Mouse (Mus musculus): ENCODE results near the gene Rtn2.

Gene Rtn2

DNA sequence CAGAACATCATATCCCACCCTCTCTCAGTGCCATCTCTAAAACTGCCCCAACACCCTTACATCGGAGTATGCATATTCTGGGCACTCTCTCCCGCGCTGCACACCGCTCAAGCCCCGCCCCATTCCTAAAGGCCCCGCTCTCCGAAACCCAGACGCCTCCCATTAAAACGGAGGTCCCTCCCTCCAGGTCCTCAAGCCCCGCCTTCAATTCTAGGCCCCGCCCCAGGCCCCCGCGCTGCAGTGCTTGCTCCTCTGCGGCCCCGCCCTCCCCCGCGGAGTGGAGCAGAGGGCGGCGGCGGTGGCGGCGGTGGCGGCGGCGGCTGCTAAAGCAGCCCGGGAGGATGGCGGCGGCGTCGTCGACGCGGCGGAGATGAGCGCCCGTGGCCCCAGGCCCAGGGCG lies at the start of gene Rtn2:
Rtn2 (plus strand) TSS at position 240 of the 400 bp plus-strand sequence.
- DNase-seq: peak; percentile 89

DNA sequence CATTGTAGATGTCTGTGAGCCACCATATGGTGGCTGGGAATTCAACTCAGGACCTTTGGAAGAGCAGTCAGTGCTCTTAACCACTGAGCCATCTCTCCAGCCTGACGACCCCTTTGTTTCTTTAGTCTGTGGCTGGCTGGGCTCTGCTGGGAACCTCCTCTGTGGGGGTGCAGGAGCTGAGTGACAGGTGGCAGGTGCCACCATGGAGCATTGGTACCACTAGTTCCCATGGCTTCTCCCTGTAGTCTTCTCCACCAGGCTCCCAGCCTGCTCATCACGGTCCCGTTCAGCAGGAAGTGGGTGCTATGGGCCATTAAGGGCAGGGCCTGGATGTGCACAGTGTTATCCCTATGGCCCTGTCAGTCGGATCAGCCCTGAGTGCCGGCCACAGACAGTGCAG lies 47.8 kb upstream of the Rtn2 start:
- no peak for DNase-seq

DNA sequence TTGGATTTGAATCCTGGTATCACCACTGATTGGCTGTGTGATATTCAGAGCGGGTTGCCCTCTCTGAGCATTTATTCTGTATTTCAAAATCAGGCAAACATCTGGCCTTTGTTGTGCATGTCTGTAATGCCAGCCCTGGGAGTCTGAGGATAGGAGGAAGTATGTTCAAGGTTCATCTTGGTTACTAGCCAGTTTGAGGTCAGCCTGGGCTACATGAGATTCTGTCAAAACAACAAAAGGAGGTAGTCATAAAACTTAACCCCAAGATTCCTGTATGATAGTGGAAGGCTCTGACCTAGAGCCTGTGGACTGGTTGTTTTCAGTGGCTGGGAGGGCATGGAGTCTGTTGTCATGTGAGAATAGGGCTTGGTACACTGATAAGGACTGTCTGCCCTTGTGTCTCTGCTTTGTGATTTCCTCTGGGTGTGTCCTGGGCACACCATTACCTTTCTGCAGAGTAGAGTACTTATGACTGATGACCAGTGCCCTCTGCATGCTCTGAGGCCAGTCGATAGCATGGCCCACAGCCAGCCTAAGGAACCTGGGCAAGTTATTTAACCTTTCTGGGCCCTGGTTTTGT lies 47.2 kb upstream of the Rtn2 start:
- DNase-seq: no peak

DNA sequence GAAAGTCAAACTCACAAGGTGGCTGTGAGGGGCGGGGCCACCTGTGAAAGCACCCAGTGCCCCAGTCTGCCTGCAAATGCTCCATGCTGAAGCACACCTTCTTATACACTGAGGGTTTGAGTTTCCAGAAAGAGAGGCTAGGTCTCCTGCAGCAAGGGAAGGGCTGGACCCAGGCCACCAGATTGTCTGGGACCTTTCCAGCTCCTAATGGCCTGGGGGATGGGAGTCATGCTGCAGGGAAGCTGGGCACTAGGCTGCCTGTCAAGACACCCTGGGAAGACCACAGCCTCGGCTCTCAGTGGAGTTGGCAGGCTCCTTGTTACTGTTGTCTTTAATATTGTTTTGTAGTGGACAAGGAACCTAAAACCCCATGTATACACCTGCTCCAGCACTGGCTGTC lies 46.0 kb upstream of the Rtn2 start:
- no peak for DNase-seq

DNA sequence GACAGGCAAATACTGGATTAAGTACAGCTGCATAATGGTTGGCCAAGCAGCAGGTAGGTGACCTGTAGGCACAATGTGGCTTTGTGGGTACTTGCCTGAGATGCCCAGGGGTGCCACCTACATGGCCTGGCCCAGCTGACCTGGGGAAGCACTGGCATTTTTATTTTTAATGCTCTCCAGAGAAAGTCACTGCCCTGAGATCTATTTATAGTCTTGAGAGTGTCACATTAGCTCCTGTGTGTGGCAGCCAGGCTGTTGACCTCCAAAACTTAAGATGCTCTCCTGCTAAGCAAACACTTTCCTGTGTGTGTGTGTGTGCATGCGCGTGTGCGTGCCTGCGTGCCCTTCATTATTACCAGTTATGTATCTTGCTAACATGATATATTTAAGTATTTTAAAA lies 44.1 kb upstream of the Rtn2 start:
- DNase-seq: no peak

DNA sequence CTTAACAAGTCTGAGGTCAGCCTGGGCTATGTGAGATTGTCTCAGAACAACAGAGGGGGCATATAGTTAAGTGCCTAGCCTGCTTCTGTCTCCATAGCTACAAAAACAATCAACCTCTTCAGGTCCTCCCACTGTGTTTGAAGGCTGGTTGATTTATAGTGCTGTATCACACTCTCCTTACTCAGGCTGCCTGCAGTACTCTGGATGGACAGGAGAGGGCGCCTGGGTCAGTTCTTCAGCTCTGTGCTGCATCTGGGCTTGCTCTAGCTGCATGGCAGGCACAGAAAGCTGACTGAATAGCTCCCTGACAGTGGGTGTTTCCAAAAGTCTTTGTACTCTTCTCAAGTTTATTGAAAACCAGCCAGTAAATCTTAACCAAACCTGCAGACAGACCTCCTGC lies 43.0 kb upstream of the Rtn2 start:
- peak; percentile 90 for DNase-seq

DNA sequence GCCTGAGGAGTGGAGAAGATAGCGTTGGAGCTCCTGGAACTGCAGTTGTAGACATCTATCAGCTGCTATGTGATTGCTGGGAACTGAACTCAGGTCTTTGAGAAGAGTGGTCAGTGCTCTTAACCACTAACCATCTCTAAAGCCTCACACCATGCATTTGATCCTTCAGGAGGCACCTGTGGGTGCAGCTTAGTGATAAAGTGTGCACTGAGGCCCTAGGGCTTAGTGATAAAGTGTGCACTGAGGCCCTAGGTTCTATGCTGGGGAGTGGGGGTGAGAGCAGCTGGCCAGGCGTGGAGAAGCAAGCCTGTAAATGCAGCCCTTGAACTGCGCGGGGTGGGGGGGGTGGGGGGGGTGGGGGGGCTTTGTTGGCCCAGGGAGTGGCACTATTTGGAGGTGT lies 42.4 kb upstream of the Rtn2 start:
- DNase-seq: no peak

DNA sequence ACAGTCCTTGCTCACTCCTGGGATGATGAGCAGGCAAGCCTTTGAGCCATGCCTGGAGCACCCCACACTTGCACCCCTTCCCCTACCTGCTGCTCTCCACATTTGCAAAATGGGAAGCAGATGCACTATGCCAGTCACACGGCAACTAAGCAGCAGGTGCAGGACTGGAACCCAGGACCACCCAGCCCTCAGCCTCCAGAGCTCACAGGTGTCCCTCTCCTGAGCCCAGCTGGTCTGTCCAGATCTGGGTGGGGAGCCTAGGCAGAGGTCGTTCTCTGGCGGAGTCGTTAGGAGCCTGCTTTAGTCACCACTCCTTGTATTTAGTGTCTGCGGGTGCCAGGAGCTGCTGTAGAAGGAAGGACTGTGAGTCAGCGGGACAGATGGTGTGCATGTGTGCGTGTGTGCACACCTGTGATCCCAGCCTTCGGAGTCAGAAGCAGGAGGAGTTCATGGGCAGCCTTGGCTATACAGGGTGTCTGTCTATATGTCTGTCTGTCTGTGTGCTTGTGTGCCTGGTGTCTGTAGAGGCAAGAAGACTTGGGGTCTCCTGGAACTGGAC lies 41.4 kb upstream of the Rtn2 start:
- peak; percentile 51 for DNase-seq

DNA sequence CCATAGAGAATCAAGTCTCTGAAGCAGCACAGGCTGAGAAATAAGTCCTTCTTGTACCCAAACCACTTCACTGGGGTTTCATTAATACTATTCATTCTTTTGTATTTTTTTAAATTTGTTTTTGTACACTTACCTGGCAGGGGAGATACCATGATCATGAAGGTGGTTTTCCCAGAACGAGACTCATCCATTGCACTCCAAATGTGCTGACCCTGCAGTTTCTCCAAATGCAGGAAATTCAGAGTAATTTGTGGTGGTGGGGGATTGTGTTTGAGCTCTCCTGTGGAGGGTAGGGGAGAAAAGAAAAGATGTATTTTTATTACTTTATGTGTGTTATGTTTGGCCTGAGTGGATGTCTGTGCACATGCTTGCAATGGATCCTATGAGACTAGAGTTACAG lies 40.4 kb upstream of the Rtn2 start:
- DNase-seq: no peak

DNA sequence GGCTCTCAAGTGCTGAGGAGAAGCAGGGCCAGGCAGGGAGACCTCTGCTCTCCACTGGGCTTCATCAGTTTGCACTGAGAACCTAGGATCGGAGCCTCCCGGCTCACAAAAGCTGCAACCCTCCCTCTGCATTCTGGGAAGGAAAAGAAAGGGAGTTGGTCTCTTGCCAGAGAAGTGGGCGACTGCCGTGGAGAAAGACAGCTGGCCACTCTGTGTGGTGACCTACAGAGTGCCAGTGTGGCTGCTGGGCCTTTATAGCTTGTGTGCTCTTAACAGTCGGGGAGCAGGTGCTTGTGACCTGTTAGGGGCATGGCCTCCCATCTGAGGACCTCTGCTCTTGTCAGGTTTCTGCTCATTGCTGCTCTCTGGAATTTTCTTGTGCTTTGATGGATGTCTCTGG lies 38.6 kb upstream of the Rtn2 start:
- DNase-seq: peak; percentile 46

DNA sequence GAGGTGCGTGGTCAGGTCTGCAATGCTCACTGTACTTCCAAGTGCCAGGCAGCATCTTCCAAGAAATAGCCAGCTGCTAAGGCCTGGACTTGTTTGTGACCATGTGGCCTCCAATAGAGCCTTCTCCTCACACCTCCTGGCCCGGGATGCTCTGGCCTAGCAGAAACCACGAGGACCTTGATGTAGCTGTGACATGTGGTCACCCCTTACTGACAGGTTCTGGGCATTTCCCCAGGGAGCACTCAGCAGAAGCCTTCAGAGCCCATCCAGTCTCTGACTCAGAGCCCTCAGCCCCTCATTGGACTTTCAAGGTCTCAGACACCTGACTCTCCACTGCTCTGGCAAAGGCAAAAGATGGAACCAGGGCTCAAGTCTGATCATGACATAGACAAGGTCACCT lies 37.3 kb upstream of the Rtn2 start:
- DNase-seq: no peak

DNA sequence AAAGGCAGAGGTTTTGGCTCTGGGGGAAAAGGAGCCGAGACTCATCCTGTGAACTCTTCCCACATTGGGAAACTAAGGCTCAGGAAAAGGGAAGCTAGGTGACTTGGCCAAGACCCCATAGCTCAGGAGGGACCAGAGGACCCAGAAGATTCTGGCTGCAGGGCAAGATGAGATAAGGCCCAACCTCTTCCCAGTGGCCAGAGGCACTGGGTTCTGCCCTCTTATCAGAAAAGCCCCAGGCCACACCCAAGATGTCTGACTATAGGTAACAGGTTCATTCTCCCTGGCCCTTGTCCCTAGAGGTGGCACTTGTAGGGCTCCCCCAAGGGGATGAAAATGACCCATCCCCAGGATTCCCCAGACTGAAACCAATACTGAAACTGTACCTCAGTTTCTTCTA lies 35.6 kb upstream of the Rtn2 start:
- DNase-seq: no peak

DNA sequence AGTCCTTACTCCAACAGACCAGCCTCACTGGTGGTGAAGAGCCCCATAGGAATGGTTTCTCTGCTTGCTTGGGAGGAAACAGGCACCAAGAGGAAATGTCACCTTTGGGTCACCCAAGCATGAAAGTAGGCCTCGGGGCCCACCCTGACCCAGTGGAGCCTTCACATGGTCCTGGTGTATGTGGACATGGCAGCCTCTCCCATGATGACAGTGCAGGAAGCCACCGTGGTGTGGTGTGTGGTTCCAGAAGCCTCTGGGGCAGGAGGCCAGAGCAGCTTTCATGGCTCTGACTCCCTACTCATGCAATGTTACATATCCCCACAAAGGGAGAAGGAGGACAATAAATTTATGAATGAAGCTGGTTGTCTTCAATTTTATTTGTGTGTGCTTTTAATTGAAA lies 34.9 kb upstream of the Rtn2 start:
- DNase-seq: no peak

DNA sequence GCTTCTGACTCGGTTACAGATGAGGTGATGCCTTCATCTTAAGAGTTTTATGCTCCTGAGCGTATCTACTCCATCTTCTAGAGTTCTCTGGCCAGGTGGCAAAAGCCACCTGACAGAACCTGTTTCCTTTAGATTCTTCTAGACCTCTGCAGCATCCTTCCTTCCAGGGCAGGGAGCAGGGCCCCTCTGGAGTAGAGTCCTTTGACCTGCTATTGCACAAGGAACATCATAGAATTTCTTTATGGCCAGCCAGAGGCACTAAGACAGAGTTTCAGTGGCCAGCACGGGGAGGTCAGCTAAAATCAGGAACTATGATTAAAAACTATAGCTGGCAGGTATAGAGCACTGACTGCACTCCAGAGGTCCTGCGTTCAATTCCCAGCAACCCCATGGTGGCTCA lies 30.3 kb upstream of the Rtn2 start:
- DNase-seq: no peak

DNA sequence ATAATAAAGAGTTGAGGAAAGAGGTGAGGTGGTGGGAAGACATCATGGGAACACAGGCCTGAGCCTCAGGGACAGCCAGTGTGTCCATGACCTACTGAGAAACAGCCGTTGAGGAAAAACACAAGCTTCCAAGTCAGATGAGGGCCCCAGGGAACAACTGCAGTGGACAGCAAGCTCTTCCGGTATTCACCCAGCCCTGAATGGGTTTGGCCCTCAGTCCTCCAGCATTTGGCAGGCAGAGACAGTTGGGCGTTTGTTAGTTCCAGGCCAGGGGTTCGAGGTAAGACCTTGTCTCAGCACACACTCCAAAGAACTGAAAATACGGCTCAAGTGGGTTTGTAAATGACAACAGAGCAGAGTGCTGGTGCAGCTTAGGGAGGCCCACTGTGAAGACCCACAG lies 29.0 kb upstream of the Rtn2 start:
- DNase-seq: no peak

DNA sequence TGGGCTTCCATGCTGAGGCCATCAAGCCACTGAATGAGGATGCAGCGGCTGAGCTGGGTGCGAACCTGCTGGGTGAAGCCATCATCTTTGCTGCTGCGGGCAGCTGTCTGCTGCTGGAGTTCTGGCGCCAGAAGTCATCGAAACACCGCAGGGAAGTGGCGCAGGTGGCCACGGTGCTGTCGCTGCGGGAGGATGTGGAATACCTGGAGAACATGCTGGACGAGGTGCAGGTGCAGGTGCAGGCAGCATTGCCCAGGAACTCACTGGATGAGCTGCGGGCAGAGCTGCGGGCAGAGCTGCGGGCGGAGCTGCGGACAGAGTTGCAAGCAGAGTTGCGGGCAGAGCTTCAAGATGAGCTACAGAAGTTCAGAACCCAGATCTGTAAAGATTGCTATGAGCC lies 27.0 kb upstream of the Rtn2 start:
- DNase-seq: no peak

DNA sequence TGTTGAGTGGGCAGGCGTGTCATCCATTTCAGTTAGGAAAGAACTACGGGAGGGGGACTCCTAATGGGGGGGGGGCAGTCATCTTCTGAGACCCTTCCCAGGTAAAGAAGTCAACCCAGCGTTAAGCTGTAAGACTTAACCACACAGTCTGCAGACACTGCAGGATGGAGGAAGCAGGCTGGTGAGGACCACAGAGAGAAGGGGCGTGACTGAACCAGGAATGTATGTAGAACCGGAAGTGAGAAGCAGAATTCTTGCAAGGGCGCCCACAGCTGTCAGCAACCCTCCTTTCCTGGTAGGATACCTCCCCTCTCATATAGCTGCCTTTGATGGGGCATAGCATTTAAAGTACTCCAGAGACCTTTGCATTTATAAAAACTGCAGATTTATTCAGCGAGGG lies 25.9 kb upstream of the Rtn2 start:
- DNase-seq: no peak

DNA sequence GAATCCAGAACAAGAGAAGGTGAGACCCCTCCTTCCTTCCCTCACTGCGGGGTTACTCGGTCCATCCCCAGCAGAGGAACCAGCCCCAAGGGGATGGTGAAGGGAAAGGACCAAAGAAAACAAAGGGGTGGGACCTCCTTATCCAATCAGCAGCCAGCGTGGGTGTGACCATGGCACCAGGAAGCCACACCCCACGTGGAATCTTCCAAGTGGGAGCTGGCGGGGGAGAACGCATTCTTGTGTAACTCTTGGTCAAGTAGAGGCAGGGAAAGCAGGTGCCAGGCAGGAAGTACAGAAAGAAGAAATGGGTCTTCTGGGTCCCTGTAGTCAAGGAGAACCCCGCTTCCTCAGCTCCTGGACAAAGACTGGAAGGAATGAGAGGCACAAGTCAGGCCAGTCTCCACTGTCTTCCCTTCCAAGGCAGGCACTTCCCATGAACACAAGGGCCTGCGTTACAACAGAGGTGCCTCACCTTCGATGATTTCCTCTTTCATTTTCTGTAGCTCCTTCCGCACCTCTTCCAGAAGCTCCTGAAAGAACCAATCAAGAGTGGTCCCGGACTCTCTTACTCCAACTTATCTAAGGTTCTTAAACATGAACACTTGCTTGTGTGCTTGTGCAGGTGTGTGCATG lies 24.9 kb upstream of the Rtn2 start:
- peak; percentile 70 for DNase-seq

DNA sequence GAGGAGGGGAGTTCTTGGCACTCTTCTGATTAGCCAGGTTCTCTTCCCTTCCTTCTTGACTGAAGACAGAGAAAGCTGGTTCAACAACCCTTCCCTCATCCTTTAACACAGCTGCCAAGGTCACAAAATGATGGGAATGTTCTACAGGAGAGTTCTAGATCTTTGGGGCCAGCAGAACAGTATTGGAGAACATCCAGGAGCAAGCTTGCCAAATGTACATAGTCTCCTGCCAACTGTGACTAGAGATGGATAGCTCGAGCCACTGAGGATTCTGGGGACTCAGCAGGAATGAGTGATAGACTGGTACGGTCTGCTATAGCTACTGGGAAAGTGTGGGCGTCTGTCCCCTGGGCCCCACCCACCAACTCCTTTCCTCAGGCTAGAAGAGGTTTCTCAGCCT lies 24.1 kb upstream of the Rtn2 start:
- DNase-seq: no peak

DNA sequence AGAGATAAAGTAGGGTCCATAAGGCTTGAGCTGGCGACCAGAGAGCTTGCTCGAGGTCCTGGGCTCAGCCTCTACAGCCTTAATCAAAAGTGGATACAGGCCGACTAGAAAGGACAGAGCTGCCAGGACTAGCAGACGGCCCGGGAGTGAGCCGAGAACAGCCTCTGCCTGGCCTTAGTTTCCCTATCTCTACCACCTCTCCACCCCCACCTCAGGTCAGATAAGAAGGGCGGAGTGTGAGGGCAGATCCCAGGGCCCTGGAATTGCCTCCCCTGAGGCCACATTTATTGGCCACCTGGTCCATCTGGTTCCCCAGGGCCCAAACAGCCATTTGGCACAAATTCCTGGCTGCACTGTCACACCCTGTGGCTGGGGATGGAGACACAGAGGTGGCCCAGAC lies 17.3 kb upstream of the Rtn2 start:
- DNase-seq: no peak

DNA sequence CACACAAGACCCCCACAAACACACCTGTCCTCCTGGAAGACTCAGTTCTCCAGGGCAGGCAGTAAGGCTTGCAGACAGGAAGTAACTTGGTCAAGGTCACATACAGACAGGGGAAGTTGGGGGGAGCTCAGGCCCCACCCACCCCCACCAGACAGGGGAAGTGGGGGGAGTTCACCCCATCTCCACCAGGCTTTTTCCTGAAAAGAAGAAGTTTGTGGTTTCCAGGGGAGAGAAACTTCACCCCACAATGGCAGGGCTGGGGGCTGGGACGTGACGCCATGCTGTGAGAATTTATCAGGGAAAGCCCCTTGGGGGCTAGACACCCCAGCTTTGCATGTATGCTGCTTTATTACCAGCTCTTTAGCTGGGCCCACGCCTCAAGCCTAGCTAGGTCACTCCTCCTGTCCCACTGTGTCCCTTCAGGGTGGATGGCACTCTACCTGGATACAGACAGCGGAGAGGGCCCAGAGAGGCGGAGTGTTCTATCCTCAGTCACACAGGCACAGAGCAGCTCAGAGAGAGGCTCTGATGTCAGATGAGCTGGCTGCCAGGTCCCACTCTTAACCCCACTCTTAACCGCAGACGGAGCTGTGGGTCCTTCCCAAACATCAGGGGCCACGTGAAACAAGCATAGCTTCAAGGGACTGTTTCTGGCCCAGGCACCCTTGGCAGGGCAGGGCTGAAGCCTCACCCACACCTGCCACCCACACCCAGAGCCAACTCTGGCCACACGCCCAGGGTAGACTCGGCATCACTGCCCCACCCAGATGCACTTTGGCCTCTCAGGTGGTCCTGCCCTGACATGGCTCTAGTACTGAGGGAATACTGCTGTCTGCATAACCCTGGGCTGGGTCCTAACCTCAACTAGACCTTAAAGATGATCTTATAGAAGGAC lies 16.2 kb upstream of the Rtn2 start:
- no peak for DNase-seq

DNA sequence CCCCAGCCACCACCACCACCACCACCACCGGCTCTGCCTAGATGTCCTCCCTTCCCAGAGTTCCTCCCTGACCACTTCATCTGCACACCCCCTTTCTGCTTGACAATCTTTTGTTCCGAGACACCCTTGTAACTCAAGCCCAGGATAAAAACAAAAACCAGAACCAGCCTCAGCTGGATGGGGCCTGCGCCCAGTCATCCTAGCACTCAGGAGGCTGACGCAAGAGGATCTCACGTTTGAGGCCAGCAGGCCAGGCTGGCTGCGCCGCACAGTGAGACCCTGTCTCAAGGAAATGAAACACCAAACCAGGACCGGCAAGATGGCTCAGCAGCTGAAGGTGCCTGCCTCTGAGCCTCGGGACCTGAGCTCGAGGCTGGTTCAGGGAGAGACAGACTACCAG lies 15.4 kb upstream of the Rtn2 start:
- DNase-seq: no peak

DNA sequence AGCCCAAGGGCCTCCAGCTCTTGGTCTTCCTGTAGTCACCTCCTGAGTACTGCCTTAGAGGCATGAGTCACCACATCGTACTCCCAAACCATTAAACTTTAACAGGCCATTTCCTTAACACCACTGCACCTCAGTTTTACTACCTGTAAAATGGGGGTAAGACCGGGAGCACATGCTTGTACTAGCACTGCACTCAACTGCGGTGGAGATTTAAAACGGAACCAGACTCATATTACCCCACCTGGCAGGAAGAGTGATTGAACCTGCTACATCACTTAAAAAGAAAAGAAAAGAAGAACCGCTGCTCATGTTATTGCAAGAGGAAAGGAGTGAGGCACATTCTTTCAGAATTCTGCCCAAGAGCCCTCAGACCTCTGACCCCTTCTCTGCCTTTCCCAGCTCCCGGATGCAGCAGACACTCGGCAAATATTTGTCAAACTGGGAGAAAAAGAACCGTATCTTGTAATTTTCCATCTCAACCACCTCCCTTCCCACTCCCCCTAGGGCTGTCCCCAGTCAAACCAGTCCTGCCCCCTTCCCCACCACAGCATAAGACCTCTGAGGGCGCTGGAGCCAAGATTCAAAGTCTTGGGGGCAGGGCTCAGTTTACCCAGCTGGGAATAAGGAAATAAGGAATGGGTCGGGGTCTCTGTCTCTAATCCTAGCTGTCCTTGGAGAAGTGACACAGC lies 13.3 kb upstream of the Rtn2 start:
- no peak for DNase-seq
